Mouse (Mus musculus) forebrain, embryonic 11.5 days (tissue): ENCODE measurements around the gene Zfp418. TPM values are rescaled to one million over a fixed set of nuclear protein-coding genes. Genes with fewer than 3 reads are reported as not detected.
"Not testable (repeated sequence)": the region's sequence is repeated elsewhere in the genome, so short reads cannot be mapped to it uniquely, and the experiment has no call there.

Experiments used
- ATAC-seq: fragments of 200-750 bp; cut with Nextera tagmentation; replicated peaks from 2 replicates; pipeline ENCODE4 v1.8.0; 2017; ENCODE audit warnings: moderate TSS enrichment; ENCODE audit not compliant: low FRiP score
- DNase-seq: peaks from one replicate; pipeline ENCODE4 v3.0.0-alpha.2; 2017; ENCODE audit warnings: low spot score
- H3K27ac ChIP-seq: fragments of 300-500 bp; sonication (generic); 2 replicates; pipeline ENCODE4 v1.5.1; 2014; ENCODE audit warnings: low read depth, low read length
- H3K27me3 ChIP-seq: fragments of 300-500 bp; sonication (generic); 2 replicates; pipeline ENCODE4 v1.6.1; 2014; ENCODE audit warnings: mild to moderate bottlenecking, low read length, mixed read lengths; ENCODE audit not compliant: control insufficient read depth, insufficient read depth
- H3K36me3 ChIP-seq: fragments of 300-500 bp; sonication (generic); 2 replicates; pipeline ENCODE4 v1.6.1; 2014; ENCODE audit warnings: mild to moderate bottlenecking, low read length, moderate library complexity, mixed read lengths; ENCODE audit not compliant: control insufficient read depth, insufficient read depth
- H3K4me1 ChIP-seq: fragments of 300-500 bp; sonication (generic); replicated peaks from 2 replicates; pipeline ENCODE4 v1.6.1; 2014; ENCODE audit warnings: low read length, mixed read lengths; ENCODE audit not compliant: control insufficient read depth, insufficient read depth
- H3K4me2 ChIP-seq: fragments of 300-500 bp; sonication (generic); 2 replicates; pipeline ENCODE4 v1.6.1; 2014; ENCODE audit warnings: low read depth, mild to moderate bottlenecking, low read length, moderate library complexity, mixed read lengths; ENCODE audit not compliant: severe bottlenecking
- H3K4me3 ChIP-seq: fragments of 300-500 bp; sonication (generic); 2 replicates; pipeline ENCODE4 v1.5.1; 2014; ENCODE audit warnings: low read depth, low read length
- H3K9ac ChIP-seq: fragments of 300-500 bp; sonication (generic); 2 replicates; pipeline ENCODE4 v1.6.1; 2014; ENCODE audit warnings: low read length
- H3K9me3 ChIP-seq: fragments of 300-500 bp; sonication (generic); 2 replicates; pipeline ENCODE4 v1.6.1; 2016; ENCODE audit warnings: low read length, mixed read lengths; ENCODE audit not compliant: control insufficient read depth
- WGBS: fragments of 180-500 bp; shearing (Covaris S2); extraction: QIAGEN DNeasy Blood & Tissue Kit; methylation state at CpG from one replicate; pipeline ENCODE4 v1.1.7; 2014; 5-methylcytosine and 5-hydroxymethylcytosine counted together
- polyA plus RNA-seq: library from polyadenylated mRNA; unstranded; fragments of >200 nt; fragmentation: Nextera tagmentation; extraction: Ambion mirVana; gene quantifications from 2 replicates; pipeline ENCODE4 v1.2.1, GENCODE M21; 2014

Zfp418 gene
- polyA plus RNA-seq, 1 experiment from 2014 or later, result 3.5 TPM

DNA sequence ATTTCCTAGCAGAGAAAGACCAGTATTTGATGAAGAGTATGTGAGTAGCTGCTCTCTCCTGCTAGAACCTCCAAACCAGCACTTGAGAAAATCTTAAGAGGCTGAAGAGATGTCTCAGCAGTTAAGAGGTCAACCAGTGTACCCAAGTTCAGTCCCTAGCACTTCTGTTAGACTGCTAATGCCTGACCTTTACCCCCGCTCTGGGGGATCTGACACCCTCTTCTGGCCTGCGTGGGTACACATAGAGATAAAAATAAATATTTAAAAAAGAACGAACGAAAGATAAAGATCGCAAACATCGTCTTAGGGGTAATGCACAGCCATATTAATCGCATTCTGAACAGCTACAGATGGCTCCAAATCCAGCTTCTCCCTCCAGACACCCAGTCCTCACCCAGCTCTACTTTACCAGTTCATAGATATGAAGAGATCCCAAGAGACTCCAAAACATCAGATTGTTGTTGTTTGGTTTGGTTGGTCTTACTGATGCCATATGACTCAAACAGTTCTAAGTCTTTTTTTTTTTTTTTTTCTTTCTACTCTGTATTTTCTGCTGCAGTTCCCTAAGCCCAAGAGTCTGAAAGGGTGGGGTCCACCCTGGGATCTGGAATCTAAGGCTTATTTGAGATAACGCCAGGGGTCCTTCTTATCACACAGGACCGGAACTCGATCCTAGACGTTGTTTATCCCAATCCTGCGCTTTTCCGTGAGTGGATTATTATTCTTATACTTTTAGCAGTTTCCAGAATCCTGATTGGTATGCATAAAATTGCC is 16.5 kb downstream of the Zfp418 start:
- H3K4me3 ChIP-seq, result peak overlapping the region; percentile 46
- no peaks in the 10 kb centered on the region for H3K27me3 ChIP-seq
- no peak for DNase-seq
- peak overlapping the region; percentile 36; the same call in 1 of the 2 replicates for H3K4me2 ChIP-seq
- no peaks in the 10 kb centered on the region; the same call in 1 of the 2 replicates for H3K36me3 ChIP-seq
- no peaks in the 10 kb centered on the region for H3K4me1 ChIP-seq
- H3K9ac ChIP-seq, result no peak overlapping the region
- ATAC-seq, result peak; percentile 80
- H3K27ac ChIP-seq, result no peak overlapping the region
- H3K9me3 ChIP-seq, result no peaks in the 10 kb centered on the region
- WGBS, result 36% methylated on average over 13 of the region's 13 CpGs

DNA sequence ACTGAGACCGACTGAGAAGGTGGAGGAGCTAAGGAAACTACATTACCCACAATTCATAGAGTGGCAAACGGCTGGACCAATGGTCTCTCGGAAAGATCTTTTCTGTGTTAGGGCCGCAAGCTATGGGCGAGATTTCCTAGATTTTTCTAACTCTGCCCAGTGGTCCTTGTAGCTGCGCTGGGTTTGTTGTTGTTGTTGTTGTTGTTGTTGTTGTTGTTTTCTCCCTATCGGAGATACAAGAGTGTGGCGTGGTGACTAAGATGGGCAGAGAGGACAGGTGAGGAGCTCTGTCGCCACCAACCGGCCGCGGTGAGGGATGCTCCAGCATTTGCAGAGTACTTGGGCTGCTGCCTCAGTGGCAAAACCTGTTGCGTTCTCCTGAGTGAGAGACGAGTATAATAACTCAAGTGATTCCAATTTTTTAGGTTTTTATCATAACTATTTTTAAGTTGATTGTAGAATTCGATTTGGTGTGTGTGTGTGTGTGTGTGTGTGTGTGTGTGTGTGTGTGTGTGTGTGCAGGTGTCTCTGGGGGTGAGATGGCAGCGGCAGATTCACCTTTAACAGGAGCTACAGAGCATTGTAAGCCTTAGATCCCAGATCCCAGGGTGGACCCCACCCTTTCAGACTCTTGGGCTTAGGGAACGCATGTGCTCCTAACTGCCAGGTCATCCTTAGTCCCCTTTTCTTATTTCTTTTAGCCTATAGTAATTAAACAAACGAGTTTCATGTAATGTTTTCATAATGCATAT is 17.2 kb downstream of the Zfp418 start:
- Histone ChIP-seq H3K27me3 (no peaks in the 10 kb centered on the region), H3K9me3 (no peaks in the 10 kb centered on the region), H3K4me3 (peak overlapping the region; percentile 46), H3K9ac (0 out of 2 replicates have a peak overlapping the region, but pooled peaks have one; percentile 39), H3K27ac (no peak overlapping the region), H3K4me2 (peak overlapping the region; percentile 36; the same call in 1 of the 2 replicates), H3K36me3 (no peaks in the 10 kb centered on the region), H3K4me1 (no peaks in the 10 kb centered on the region)
- ATAC-seq (peak; percentile 97), DNase-seq (peak; percentile 80)
- 10% methylated on average over 18 of the region's 18 CpGs for WGBS

- 0 out of 2 replicates have a peak within 1 kb of the TSS, but pooled peaks have one; percentile 27 for H3K9ac ChIP-seq
- H3K4me3 ChIP-seq, result peak within 1 kb of the TSS; percentile 38
- H3K4me1 ChIP-seq, H3K27me3 ChIP-seq, H3K27ac ChIP-seq, ATAC-seq, H3K36me3 ChIP-seq, H3K9me3 ChIP-seq: not testable (repeated sequence)
- WGBS, result 5% methylated on average over 24 of the region's 24 CpGs
- H3K4me2 ChIP-seq, result peak within 1 kb of the TSS; percentile 52
- DNase-seq, result peak; percentile 51
These were observed 38.4 kb downstream of the Zfp418 start, which contains the start of gene Zfp772 for GRCm38 (mm10) chr7:7209313-7210151. TSS of gene Zfp772 (minus strand) at chr7:7209998.

Other genes starting within 250 kb of the Zfp418 start
- gene Aurkc, start 176.0 kb upstream of the Zfp418 start, polyA plus RNA-seq, result not detected in 2 replicates
- 14.5 and 17.9 TPM in 2 replicates for gene Zfp954, start 49.8 kb upstream of the Zfp418 start, polyA plus RNA-seq
- 6.2 and 8.1 TPM in 2 replicates for gene Zfp773, start 34.6 kb upstream of the Zfp418 start, polyA plus RNA-seq
- 10.8 and 11.3 TPM in 2 replicates for gene Zfp772, start 38.7 kb downstream of the Zfp418 start, polyA plus RNA-seq
- gene Vmn2r29, start 76.0 kb downstream of the Zfp418 start, polyA plus RNA-seq, result 0.24 and 0.45 TPM in 2 replicates
- 2.0 and 3.2 TPM in 2 replicates for gene Gm45844, start 107.0 kb downstream of the Zfp418 start, polyA plus RNA-seq
- 52.2 and 53.8 TPM in 2 replicates for gene Clcn4, start 129.5 kb downstream of the Zfp418 start, polyA plus RNA-seq
- gene Vmn2r30, start 166.3 kb downstream of the Zfp418 start, polyA plus RNA-seq, result not detected in 2 replicates
- gene Gm45783, start 203.2 kb downstream of the Zfp418 start, polyA plus RNA-seq, result not detected in 2 replicates
- gene Vmn2r31, start 228.4 kb downstream of the Zfp418 start, polyA plus RNA-seq, result not detected in 2 replicates